Mouse (Mus musculus) liver, embryonic 14.5 days (tissue): ENCODE measurements around the gene Gm17651.

Experiments used
- CTCF ChIP-seq: IDR thresholded peaks from 2 replicates; pipeline ENCODE4 v1.5.1; 2016; ENCODE audit warnings: antibody characterized with exemption, low read depth, control low read depth
- EP300 ChIP-seq: IDR thresholded peaks from 2 replicates; pipeline ENCODE4 v1.6.1; 2016; ENCODE audit warnings: antibody characterized with exemption, low read depth

GRCm38 (mm10) chr3:97697291-97697690 lies 22.8 kb upstream of the Gm17651 start:
- TF ChIP-seq CTCF (no peak), EP300 (no peak)
